Mouse (Mus musculus) left cerebral cortex, postnatal 14 days (tissue): ENCODE results near the gene Gm19426. TPM values are rescaled to one million over a fixed set of nuclear protein-coding genes. Genes with fewer than 3 reads are reported as not detected.

Experiments used
- DNase-seq, 2 experiments: peaks; one replicate each; pipeline ENCODE4 v3.0.0; 2021 to 2022; ENCODE audit warnings: low spot score in 2 of 2, mixed read lengths in 1 of 2
- intact Hi-C: fragments of 180-260 bp; cut with DNase I; formaldehyde crosslinking; loops from one replicate; pipeline ENCODE4 v1.15.1; 2025
- total RNA-seq, 2 experiments: library from RNA; stranded (reverse); gene quantifications; 2 replicates each; pipeline ENCODE4 v1.2.3; 2021

The Gm19426 gene
- total RNA-seq, 2 experiments from 2014 or later = 1.6 to 2.0 TPM

DNA sequence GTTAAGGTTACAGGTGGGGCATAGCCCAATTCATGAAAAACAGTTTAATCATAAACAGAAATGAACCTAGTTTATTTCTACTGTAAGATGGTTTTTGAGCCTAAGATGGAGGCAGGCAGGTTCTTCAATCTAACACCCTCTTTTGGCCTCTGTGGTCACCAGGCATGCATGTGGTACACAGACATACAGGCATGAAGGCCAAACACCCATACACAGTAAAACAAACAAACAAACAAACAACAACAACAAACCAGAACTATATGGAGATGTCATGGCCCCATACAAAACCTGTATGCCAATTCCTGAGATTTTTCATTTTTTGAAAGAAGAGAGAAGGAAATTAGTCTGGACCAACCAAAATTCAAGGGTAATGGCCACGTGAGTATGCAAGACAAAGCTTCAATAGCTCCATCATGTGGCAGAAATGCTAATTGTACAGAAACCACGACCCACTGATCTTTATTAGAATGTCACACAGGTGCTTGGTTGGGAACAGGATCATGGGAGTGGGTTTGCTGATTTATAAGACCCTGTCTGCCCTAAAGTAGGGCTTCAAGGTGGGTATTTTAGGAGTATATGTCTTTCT, 15.2 kb upstream of the Gm19426 start:
- intact Hi-C loops = loop anchor here (2.0 kb wide), 1 partner anchor 18 kb away; no protein-coding TSS in a partner anchor

DNA sequence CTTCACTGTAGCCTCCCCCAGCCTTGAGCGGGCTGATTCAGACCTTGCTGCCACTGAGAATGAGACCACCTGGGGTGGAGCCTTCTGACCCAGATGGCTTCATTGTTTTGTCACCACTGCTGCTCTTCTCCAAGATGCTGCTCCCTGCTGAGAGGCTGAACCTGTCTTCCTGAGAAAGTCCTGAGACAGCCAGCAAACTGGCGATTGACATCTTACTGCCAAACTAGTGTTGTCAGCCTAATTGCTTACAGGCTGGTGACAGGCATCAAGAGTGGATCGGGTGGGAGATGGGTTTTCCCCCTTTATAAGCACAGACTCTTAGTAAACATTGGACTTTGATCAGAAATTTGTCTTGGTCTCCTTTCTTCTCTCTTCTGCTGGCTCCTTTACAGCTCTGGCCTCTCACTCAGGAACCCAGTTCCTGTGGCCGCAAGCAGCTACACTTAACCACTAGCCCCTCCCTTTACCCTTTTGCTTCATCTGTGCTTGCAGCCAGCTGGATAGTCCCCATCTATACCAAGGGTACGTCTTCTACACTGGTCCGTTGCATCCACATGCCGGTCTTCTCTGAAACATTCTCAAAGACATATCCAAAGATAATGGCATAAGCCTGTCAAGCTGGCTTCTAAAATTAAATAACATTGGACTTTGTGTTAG, 13.7 kb upstream of the Gm19426 start:
- no peak for DNase-seq
- intact Hi-C loops = no loop called here

More for the DNA sequence above, 15.2 kb upstream of the Gm19426 start:
- DNase-seq = peak in 1 of 2 experiments; percentile 54

DNA sequence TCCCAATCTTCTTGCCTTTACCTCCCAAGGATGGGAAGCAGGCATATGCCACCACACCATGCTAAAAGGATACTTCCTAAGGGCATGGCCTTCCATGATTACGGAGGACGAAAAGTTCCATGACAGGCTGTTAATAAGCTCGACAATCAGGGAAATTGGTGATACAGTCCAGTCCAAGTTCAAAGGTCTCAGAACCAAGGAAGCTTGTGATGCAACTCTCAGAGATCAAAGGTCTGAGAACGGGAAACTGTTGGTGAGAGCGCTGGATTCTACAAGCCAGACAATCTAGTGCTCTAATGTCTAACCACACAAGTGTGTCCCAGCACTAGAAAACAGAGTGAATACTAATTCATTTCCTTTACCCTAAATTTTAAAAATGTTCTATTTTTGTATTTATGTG, 12.8 kb upstream of the Gm19426 start:
- no peak for DNase-seq
- intact Hi-C loops = no loop called here

DNA sequence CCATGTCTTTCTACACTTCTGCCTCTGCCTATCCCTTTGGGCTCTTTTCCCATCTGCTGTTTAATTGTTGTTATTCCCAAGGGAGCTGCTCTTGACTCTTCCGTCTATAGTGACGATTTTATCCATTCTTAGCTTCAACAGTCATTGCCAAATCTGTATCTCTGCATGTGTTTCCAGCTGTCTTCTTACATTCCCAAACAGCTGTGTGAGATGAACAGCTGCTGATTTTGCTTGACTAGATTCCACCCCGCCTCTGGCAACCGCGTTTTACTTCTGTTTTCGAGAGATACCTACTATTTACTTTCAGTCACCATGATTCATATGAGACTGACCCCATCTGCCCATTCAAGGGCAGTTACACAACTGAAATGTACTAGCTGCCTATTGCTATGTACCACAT, 6.7 kb upstream of the Gm19426 start:
- no peak for DNase-seq
- intact Hi-C loops = no loop called here

DNA sequence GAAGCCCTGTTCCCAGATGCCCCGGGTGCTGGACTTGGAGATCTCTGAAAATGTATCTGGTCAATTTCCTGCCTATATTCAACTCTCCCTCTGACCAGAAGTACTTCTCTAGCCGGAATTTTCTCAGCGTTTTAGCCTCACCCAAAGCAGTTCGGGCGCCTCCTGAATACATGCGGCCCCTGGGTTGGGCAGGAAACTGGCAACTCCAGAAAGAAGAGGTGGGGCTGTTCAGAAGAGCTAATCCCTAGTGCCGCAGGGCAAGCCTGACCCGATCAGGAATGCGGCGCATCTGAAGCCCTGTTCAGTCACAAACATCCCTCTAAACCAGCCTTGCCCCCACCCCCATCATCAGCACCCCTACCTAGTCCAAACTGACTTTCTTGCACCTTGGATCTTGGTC, 671 bp upstream of the Gm19426 start:
- intact Hi-C loops = no loop called here
- no peak for DNase-seq

DNA sequence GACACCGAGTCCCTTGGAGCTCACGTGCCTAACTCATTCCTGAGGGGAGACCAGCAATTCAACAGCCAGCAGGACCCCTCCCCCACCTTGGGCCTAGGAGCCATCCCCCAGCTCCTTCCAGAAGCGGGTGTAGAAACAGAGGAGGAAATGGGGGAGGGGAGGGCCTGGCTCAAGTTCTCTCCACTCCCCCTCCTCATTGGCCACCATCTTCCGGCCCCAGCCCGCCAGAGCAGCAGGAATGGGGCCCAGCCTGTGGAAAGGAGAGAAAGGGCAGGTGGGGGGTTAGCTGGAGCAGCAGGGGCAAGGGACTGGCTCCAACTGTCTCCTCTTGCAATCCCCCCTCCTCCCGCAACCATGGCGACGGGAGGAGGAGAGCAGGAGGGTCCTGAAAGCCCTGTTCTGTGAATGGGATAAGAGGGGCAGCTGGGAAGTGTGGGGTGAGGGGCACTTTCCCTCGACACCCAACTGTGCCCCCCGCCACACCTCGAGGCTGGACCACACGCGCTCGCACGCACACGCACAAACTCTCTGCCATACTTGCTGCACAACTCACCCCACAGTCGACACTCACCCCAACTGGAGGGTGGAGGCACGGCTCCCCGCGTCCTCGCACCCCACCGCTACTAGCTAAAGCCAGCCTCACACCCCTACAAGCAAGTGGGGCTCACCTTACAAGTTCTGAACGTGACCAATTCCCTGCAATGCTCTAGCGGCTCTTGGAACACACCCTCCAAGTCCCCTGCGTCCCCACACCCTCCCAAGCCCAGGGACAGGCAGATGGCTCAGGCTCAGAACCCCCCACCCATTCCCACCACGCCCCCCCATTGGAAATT, 788 bp downstream of the Gm19426 start:
- intact Hi-C loops = loop anchor here (2.0 kb wide), 1 partner anchor 56 kb away; the partner anchor contains the start of gene Ube2l6
- no peak for DNase-seq

DNA sequence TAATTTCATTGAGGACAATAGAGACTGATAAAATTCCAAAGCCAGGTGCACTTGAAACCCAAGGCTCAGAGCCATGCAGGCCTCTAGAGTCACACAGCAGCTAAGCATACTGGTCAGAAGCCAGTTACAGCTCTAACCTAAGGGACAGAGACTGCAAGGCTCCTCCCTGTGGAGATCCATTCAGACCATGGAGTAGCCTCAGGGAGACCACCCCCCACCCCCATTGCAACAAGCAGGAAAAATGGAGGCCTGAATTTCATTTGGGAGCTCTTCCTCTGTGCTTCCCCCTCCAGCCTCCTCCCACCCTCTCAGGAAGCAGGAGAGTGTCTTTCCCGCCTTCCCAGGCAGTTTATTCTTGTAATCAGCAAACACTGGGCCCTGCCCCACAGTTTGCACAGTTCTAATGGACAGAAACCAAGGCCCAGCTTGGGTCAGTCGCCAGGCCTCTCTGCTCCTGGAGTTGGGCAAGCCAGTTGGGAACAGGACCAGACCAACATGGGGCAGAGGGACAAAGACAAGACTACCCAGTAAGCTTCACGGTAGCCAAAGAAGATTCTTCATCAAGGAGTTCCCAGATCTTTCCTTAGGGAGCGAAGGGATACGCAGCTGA, 1.5 kb downstream of the Gm19426 start:
- no peak for DNase-seq
- intact Hi-C loops = loop anchor here (2.0 kb wide), 2 partner anchors 17 to 57 kb away; partner anchors contain the start of gene Ube2l6

DNA sequence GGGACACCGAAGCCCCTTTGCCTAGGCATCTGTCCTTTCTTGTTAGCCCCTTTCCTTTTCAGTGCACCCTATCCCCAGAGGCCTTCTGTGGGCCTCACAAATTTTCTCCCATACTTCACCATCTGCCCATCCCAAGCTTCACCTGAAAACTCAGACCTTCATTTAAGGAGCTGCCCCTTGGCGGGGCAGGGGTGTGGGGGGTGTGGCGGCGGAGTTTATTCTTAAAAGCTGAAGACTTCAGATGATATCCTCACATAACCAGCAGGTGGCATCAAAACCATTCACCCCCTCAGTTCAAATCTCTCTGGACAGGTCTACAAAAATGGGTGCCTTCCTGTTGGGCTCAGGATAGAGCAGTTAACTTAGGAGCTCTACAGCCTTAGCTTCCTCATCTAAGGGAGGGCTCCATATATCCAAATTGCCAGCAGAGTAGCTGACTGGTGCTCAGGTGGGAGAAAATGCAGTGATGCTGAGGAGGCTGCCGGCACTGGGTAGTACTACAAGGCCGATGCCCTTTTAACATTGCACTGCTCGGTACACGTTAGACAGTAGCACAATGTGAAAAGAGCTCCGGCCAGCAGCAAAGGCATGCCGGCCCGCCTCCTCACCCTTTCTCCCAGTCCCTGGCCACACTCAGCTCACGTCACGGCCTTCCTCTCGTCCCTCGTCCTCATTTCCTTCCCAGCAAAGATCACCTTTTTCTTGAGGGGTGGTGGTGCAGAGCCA, 2.7 kb downstream of the Gm19426 start:
- intact Hi-C loops = loop anchor here (2.0 kb wide), 1 partner anchor 18 kb away; no protein-coding TSS in a partner anchor
- DNase-seq = peak in 1 of 2 experiments; percentile 9

DNA sequence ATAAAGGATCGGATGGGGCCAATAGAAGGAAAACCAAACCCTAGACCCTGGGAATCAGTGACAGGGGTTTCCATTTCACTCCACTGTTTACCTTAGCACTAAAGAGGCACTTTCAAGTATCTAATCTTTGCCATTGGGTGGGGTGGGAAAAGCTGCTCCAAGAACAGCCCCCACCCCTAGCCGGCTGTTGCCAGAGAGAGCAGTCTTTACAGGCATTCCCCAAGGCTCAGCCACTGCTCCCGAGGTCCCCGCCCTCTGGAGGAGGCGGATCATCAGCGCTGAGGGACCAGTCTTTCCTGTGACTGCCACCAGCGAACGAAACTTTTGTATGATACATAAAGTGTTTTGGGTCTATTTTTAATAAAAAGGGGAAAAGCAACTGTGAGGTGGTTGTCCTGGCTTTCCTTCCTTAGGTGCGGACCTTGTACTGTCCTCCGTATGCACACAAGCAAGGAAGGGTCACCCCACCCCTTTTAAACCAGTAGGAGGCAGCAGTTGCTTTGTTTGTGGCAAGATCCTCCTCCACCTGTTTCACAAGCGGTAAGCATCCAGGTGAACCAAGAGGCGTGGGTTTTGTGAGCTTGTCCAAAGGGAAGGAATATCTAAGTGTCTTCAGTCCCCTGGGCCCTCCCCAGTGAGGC, 5.1 kb downstream of the Gm19426 start:
- no peak for DNase-seq
- intact Hi-C loops = no loop called here

DNA sequence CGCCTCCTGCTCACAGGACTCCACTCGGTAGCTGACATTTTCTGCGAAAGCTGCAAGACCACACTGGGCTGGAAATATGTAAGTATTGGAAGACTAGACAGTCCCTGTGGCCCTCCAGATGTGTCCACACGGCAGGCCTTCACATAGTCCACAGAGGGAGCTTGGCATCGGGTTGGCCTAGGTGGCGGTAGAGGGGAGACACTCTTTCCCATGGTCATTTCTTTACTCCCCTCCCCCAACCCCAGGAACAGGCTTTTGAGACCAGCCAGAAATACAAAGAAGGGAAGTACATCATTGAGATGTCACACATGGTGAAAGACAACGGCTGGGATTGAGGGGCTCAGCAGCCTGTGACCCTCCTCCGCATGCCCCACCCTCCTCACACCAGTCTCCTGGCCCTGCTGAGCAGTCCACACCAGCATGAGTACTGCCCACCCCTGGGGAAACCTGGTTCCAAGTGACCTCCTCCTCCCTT, 6.0 kb downstream of the Gm19426 start:
- intact Hi-C loops = no loop called here
- no peak for DNase-seq

DNA sequence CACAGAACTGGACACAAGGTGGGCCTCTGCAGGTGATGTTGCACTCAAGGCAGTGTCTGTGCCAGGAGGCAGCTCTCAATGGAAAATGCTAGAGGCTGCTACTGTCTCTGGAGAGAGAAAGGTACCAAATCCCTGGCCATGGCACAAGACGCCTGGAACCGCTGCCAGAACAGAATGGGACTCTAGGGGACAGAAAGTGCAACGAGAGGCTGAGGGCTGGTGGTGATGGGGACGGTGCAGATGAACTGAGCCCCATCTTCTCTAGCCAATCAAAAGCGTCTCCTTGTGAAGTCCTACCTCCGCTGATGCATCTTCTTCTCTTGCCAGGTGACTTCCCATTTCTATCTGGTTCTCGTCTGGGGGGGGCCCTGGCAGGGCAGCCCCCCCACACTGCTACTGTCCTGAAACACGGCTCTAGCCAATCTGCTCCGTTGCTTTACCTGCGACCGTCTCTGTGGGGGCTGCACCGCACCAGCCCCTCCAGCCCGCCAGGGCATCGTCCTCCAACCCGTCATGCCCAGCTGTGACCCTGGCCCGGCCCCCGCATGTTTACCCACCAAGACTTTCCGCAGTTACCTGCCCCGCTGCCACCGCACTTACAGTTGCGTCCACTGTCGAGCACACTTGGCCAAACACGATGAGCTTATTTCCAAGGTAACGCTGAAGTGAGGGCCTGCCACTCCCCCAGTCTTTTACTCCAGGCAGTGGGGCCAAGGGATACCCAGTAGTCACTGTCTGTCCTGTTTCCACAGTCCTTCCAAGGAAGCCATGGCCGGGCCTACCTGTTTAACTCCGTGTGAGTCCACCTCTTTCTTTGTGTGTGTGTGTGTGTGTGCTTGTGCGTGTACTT, 6.9 kb downstream of the Gm19426 start:
- intact Hi-C loops = no loop called here
- DNase-seq = no peak

DNA sequence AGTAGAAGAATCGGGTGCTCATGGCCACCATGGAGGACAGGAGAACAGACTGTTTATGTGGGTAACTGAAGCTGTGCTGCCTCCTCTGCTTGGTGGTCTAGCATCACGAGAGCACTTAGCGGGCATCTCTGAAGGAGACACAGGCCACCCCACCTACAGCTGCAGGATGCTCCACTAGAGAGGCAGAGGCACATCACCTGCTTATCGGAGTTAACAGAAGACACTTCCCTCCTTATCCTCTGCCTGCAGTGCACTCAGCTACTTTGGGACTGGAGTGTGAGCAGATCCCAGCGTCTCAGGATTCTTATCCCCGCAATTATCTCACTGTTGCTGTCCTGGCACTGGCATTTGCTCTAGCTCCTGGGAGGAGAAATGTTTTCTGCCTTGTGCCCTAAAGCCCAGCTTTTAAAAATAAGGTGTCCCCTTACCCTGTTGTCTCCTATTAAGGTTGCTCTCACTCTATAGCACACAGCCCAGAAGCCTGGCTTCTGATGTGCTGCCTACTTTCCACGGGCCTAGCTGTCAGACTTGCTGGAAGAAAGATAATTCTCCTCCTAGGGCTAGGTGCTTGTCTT, 8.0 kb downstream of the Gm19426 start:
- intact Hi-C loops = no loop called here
- DNase-seq = no peak

DNA sequence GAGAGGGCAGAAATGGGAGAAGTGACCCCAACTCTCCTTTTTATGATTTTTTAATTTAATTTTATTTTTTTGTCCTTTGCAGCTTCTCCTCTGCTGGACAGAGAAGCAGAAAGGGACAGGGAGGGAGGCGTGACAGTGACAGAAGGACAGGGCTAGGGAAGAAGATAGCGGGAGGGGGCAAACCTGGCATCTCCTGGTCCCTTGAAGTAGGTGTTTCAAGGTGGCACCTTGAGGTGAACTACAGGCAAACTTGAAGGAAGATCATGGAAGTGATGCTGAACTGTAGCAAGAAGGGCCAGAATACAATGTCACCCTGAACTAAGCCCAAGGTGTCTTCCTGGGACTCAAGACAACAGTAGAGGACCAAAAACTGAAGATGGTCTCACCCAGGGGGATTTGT, 8.5 kb downstream of the Gm19426 start:
- intact Hi-C loops = no loop called here
- no peak for DNase-seq

DNA sequence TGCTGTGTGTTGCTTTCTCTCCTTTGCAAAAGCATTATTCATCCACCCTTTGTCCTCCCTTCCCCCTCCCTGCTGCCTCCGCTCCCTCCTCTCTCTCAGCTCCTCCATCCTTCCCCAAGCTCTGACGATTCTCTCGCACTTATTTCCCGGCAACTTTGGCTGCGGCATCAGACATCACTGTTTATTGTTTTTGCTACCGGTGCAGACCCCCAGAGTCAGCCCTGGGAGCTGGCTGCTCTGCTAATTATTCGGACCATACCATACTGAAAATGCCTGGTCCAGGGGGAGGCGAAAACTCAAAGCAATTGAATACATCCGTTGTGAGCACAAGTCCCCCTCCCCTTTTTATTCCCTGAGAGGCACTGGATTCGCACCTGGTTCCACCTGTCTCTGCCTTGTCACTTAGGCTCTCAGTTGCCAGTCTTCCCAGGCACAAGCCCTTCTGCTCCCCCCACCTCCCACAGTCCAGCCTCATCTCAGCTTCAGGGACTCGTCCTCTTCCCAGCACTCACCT, 9.0 kb downstream of the Gm19426 start:
- intact Hi-C loops = no loop called here
- peak in 1 of 2 experiments; percentile 38 for DNase-seq

DNA sequence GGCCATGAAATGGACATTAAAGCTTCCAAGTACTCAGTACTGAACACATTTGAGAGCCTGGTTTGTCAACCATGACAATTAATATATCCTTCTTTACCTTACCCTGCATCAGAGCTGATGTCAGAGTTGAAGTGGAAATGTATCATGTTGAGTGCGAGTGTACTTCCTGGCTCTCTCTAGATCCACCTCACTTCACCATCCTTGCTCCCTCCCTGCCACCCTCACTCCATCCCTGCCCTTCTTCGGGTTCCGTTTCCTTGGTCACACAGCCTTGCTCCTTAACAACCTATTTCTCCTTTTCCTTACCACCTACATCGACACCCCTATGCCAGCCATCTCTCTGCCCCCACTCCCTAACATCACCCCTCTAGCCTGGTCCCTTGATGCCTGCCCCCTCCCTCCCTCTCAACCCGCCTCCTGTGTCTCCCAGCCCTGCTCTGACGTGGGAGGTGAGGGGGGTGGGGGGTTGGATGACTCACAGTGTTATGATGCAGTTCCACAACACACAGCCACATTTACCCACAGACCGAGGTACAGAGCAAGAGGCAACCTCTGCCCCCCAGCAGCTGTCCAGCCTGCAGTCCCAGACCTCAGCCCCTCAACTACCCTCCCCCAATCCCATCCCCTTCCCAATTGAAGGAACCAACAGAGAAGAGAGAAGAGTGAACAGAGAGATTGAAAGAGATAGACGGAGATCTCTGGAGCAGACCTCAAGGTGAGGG, 9.7 kb downstream of the Gm19426 start, which contains the start of gene Ypel4:
Ypel4 (plus strand) TSS at position 480 of the 722 bp plus-strand sequence.
- intact Hi-C loops = no loop called here
- DNase-seq = peak; percentile 59 to 74

DNA sequence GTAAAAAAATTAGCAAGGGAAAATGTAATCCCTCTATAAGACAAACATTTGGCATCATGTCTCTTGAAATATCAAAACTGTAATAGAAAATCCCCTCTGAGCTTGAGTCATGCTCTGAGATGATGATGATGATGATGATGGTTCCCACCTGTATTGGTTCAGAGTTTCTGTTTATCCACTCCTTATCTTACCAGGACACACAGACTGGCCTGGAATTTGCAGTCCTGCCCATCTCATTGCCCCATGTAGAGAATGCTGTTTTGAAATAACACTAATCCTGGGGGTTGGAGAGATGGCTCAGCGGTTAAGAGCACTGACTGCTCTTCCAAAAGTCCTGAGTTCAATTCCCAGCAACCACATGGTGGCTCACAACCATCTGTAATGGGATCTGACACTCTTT, 11.1 kb downstream of the Gm19426 start:
- intact Hi-C loops = no loop called here
- no peak for DNase-seq

DNA sequence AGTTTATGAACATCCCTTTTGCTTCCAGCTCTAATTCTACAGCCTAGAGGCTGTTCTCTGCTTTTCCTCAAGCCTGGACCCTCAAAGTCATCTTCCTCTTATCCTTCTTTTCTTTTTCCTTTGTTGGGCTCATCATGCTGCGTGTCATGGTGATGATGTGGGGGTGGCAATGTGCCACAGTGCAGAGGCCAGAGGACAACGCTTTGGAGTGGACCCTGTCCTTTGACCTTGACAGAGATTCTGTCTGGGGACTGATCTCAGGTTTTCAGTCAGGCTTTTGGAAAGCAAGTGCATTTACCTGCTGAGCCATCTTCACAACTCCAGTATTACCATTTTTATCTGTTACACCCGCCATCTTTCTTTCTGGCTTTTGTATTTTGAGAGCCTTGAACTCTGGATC, 12.2 kb downstream of the Gm19426 start:
- intact Hi-C loops = no loop called here
- no peak for DNase-seq
